In the genomic region with DNA sequence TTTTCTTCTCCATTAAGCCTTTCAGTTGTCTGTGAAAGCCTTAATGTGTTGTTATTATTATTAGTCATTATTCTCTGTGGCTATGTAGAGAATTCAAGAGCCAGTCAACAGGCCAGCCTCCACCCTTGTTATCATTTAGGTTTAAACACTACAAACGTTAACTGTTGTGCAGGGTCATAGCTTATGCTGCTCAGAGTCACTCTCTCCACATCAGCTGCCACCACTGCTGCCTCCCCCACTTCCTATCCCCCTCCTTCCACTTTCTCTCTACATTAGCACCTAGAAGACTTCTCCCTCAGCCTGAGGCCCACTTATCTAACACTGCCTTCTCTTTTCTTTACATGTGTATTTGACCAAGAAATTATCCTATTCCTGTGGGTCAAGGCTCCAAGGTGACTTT, we compare ENCODE assay signal across 28 mouse cellular contexts. TPM values are rescaled to one million over a fixed set of nuclear protein-coding genes. Genes with fewer than 3 reads are reported as not detected.
DNase-seq lines count a peak whose midpoint lies in the region; ATAC-seq and TF ChIP-seq lines count a peak whose summit lies in the region.
"Had no signal": no experiment of that assay in that cellular context is flagged by ENCODE, and none has a peak within 500 bp of the region (broad histone marks: within the 10 kb centered on the region; RNA-seq: fewer than 3 reads in every experiment).

No protein-coding gene starts in this region.

- H3K36me3 ChIP-seq in liver, embryonic 11.5 days (ENCODE audit: control insufficient read depth, insufficient read depth, low read length) = 0 out of 2 replicates have a peak, but pooled peaks cover 3% of the 10 kb centered on the region
- H3K36me3 ChIP-seq in liver, postnatal 0 days (replicated peaks; ENCODE audit: insufficient read depth, low read length) = no peaks in the 10 kb centered on the region
- H3K36me3 ChIP-seq in megakaryocyte, embryonic 14.5 days (replicated peaks; ENCODE audit: low read length) = peaks cover 3% of the 10 kb centered on the region
- no peaks in the 10 kb centered on the region; the same call in 1 of the 2 replicates for H3K36me3 ChIP-seq in liver, embryonic 14.5 days (replicated peaks; ENCODE audit: control insufficient read depth, insufficient read depth, low read depth)
- H3K36me3 ChIP-seq in midbrain, embryonic 16.5 days (ENCODE audit: control insufficient read depth, insufficient read depth, low read length) = no peaks in the 10 kb centered on the region
- H3K36me3 ChIP-seq: embryonic facial prominence, embryonic 13.5 days; embryonic facial prominence, embryonic 15.5 days; forebrain, embryonic 12.5 days; G1E had no signal

- TF ChIP-seq EP300 in liver, postnatal 0 days (IDR thresholded peaks at IDR 0.05; ENCODE audit: low read depth) = no peak
- TF ChIP-seq EP300 in liver, embryonic 14.5 days (IDR thresholded peaks at IDR 0.05; ENCODE audit: low read depth) = no peak

- no peaks in the 10 kb centered on the region for H3K27me3 ChIP-seq in liver, embryonic 11.5 days (replicated peaks; ENCODE audit: control insufficient read depth, insufficient read depth, low read length)
- H3K27me3 ChIP-seq in liver, postnatal 0 days (ENCODE audit: insufficient read depth, low read length) = no peaks in the 10 kb centered on the region
- peaks cover 18% of the 10 kb centered on the region for H3K27me3 ChIP-seq in megakaryocyte, embryonic 14.5 days (replicated peaks)
- no peaks in the 10 kb centered on the region for H3K27me3 ChIP-seq in liver, embryonic 14.5 days (ENCODE audit: control insufficient read depth, insufficient read depth, low read length)
- H3K27me3 ChIP-seq in midbrain, embryonic 16.5 days (ENCODE audit: control insufficient read depth, insufficient read depth, low read depth, low read length) = no peaks in the 10 kb centered on the region
- H3K27me3 ChIP-seq: CH12.LX; embryonic facial prominence, embryonic 13.5 days; embryonic facial prominence, embryonic 15.5 days; forebrain, embryonic 12.5 days had no signal

- H3K9ac ChIP-seq in liver, embryonic 11.5 days (ENCODE audit: low read depth, low read length) = no peak overlapping the region
- H3K9ac ChIP-seq in liver, postnatal 0 days (replicated peaks) = no peak overlapping the region
- H3K9ac ChIP-seq in liver, embryonic 14.5 days (replicated peaks) = no peak overlapping the region
- H3K9ac ChIP-seq in midbrain, embryonic 16.5 days (ENCODE audit: low read depth, low read length) = no peak overlapping the region
- H3K9ac ChIP-seq: embryonic facial prominence, embryonic 13.5 days; embryonic facial prominence, embryonic 15.5 days; forebrain, embryonic 12.5 days had no signal

- DNase-seq in liver, embryonic 11.5 days (ENCODE audit: low spot score) = no peak
- no peak for DNase-seq in liver, postnatal 0 days
- DNase-seq in liver, embryonic 14.5 days (ENCODE audit: low read depth in 3 of 3, low spot score in 3 of 3) = no peak
- no peak for DNase-seq in yolk sac, embryonic 10.5 days (ENCODE audit: low spot score)
- DNase-seq: adrenal gland, adult 2 months; adrenal gland, postnatal 10 days; adrenal gland, postnatal 25 days; B cell, adult 2 months; cerebellum, adult 11 months; cerebellum, adult 18-20 months; cerebellum, adult 8-10 months; cerebellum, adult 9-11 months; cerebellum, postnatal 14 days; cerebellum, postnatal 36 days; embryo, embryonic 11 days had no signal

- H3K9me3 ChIP-seq in liver, embryonic 11.5 days (ENCODE audit: control insufficient read depth, low read length) = no peaks in the 10 kb centered on the region
- no peaks in the 10 kb centered on the region for H3K9me3 ChIP-seq in liver, postnatal 0 days (ENCODE audit: low read length)
- H3K9me3 ChIP-seq in megakaryocyte, embryonic 14.5 days = no peaks in the 10 kb centered on the region
- H3K9me3 ChIP-seq in liver, embryonic 14.5 days (ENCODE audit: control insufficient read depth, low read length) = no peaks in the 10 kb centered on the region
- no peaks in the 10 kb centered on the region for H3K9me3 ChIP-seq in midbrain, embryonic 16.5 days (replicated peaks; ENCODE audit: control insufficient read depth, low read length, poor library complexity, severe bottlenecking)
- H3K9me3 ChIP-seq: embryonic facial prominence, embryonic 13.5 days; embryonic facial prominence, embryonic 15.5 days; forebrain, embryonic 10.5 days; forebrain, embryonic 12.5 days; G1E had no signal

- no peak overlapping the region for H3K27ac ChIP-seq in liver, embryonic 11.5 days (ENCODE audit: low read depth, low read length)
- no peak overlapping the region for H3K27ac ChIP-seq in liver, postnatal 0 days (ENCODE audit: low read depth)
- H3K27ac ChIP-seq in liver, embryonic 14.5 days = no peak overlapping the region
- no peak overlapping the region for H3K27ac ChIP-seq in midbrain, embryonic 16.5 days (ENCODE audit: low read length)
- H3K27ac ChIP-seq: embryonic facial prominence, embryonic 13.5 days; embryonic facial prominence, embryonic 15.5 days; forebrain, embryonic 10.5 days; forebrain, embryonic 12.5 days had no signal

- WGBS in liver, embryonic 11.5 days = 18% methylated on average over 1 of the region's 1 CpGs
- 3% methylated on average over 1 of the region's 1 CpGs for WGBS in liver, postnatal 0 days (ENCODE audit: insufficient replicate concordance)
- WGBS in liver, embryonic 14.5 days (ENCODE audit: insufficient replicate concordance) = 0% methylated on average over 1 of the region's 1 CpGs
- 25% methylated on average over 1 of the region's 1 CpGs for WGBS in midbrain, embryonic 16.5 days

- no peak overlapping the region for H3K4me2 ChIP-seq in liver, embryonic 11.5 days
- no peak overlapping the region for H3K4me2 ChIP-seq in liver, postnatal 0 days (ENCODE audit: low read depth, low read length)
- no peak overlapping the region for H3K4me2 ChIP-seq in liver, embryonic 14.5 days (ENCODE audit: low read depth)
- no peak overlapping the region for H3K4me2 ChIP-seq in midbrain, embryonic 16.5 days (ENCODE audit: low read length)
- H3K4me2 ChIP-seq: embryonic facial prominence, embryonic 13.5 days; embryonic facial prominence, embryonic 15.5 days; forebrain, embryonic 12.5 days had no signal

- H3K4me1 ChIP-seq in liver, embryonic 11.5 days (replicated peaks; ENCODE audit: control insufficient read depth, insufficient read depth, low read length) = no peaks in the 10 kb centered on the region; the same call in none of the 2 replicates
- no peaks in the 10 kb centered on the region for H3K4me1 ChIP-seq in liver, postnatal 0 days (ENCODE audit: insufficient read depth)
- H3K4me1 ChIP-seq in megakaryocyte, embryonic 14.5 days = peaks cover 49% of the 10 kb centered on the region
- H3K4me1 ChIP-seq in liver, embryonic 14.5 days (replicated peaks; ENCODE audit: control insufficient read depth in 2 of 2, insufficient read depth in 2 of 2, low read length in 1 of 2) = peaks cover 0 to 6% of the 10 kb centered on the region in 2 experiments; a peak in 2 of 4 replicates
- H3K4me1 ChIP-seq in midbrain, embryonic 16.5 days (ENCODE audit: control insufficient read depth, insufficient read depth, low read length) = no peaks in the 10 kb centered on the region
- H3K4me1 ChIP-seq: embryonic facial prominence, embryonic 13.5 days; embryonic facial prominence, embryonic 15.5 days; forebrain, embryonic 10.5 days had no signal

- TF ChIP-seq CTCF in liver, postnatal 0 days (IDR thresholded peaks at IDR 0.05; ENCODE audit: low read depth) = no peak
- no peak for TF ChIP-seq CTCF in liver, embryonic 14.5 days (IDR thresholded peaks at IDR 0.05; ENCODE audit: low read depth)

- H3K4me3 ChIP-seq in liver, embryonic 11.5 days (ENCODE audit: low read depth, low read length) = no peak overlapping the region
- H3K4me3 ChIP-seq in liver, postnatal 0 days (ENCODE audit: low read depth, low read length) = no peak overlapping the region
- H3K4me3 ChIP-seq in megakaryocyte, embryonic 14.5 days (replicated peaks) = peak overlapping the region; percentile 47
- H3K4me3 ChIP-seq in liver, embryonic 14.5 days (ENCODE audit: insufficient read depth in 1 of 2, low read depth in 2 of 2, low read length in 2 of 2) = no peak overlapping the region
- H3K4me3 ChIP-seq in midbrain, embryonic 16.5 days (ENCODE audit: low read depth, low read length) = no peak overlapping the region
- H3K4me3 ChIP-seq: embryonic facial prominence, embryonic 13.5 days; embryonic facial prominence, embryonic 15.5 days; erythroblast, embryonic 14.5 days; forebrain, embryonic 10.5 days; forebrain, embryonic 12.5 days had no signal

- ATAC-seq in liver, embryonic 11.5 days (replicated peaks; ENCODE audit: low FRiP score) = peak; percentile 36
- no peak for ATAC-seq in liver, postnatal 0 days
- no peak for ATAC-seq in megakaryocyte, adult 5-6 weeks (ENCODE audit: poor library complexity, severe bottlenecking)
- ATAC-seq in liver, embryonic 14.5 days (ENCODE audit: insufficient read depth) = 0 out of 2 replicates have a peak, but pooled peaks have one; percentile 18
- peak; percentile 44 for ATAC-seq in megakaryocyte-erythroid progenitor cell, adult 5-6 weeks (replicated peaks; ENCODE audit: low FRiP score, low TSS enrichment, poor library complexity, severe bottlenecking)
- no peak for ATAC-seq in midbrain, embryonic 16.5 days
- ATAC-seq: CD4-positive, CD25-positive, alpha-beta regulatory T cell, adult 4 months; forebrain, embryonic 14.5 days had no signal

RNA-seq across cellular contexts. Expression of gene Lime1, which starts 21.6 kb away (rescaled TPM):
- polyA plus RNA-seq in liver, embryonic 11.5 days (2014; fragmentation: Nextera tagmentation; extraction: Ambion mirVana) = 17.0 and 20.2 TPM in 2 replicates
- 3.7 and 4.0 TPM in 2 replicates for polyA plus RNA-seq in liver, postnatal 0 days (2015; fragmentation: Nextera tagmentation; extraction: Ambion mirVana)
- 20.5 and 108 TPM in 2 replicates for polyA plus RNA-seq in megakaryocyte, embryonic 14.5 days (2012; ENCODE audit: insufficient read depth, low replicate concordance)
- total RNA-seq in megakaryocyte, adult 5-6 weeks (2015) = 21.5 and 25.4 TPM in 2 replicates
- 20.4 and 28.9 TPM in 2 replicates for total RNA-seq in megakaryocyte, adult 5-6 weeks (2017)
- polyA plus RNA-seq in liver, embryonic 14.5 days (2012; rRNA removed) = 10.9 and 12.3 TPM in 2 replicates
- polyA plus RNA-seq in liver, embryonic 14.5 days (2014; fragmentation: Nextera tagmentation; extraction: Ambion mirVana) = 4.0 and 4.7 TPM in 2 replicates
- total RNA-seq in megakaryocyte-erythroid progenitor cell, adult 5-6 weeks (2014; fragmentation: Nextera tagmentation) = 31.0 and 50.4 TPM in 2 replicates
- total RNA-seq in megakaryocyte-erythroid progenitor cell, adult 5-6 weeks (2017) = 19.8 and 26.8 TPM in 2 replicates
- polyA plus RNA-seq in midbrain, embryonic 16.5 days (2015; fragmentation: Nextera tagmentation; extraction: Ambion mirVana) = 61.4 and 65.9 TPM in 2 replicates

RNA-seq across cellular contexts. Expression of gene Arfrp1, which starts 36.3 kb away (rescaled TPM):
- 48.7 and 48.9 TPM in 2 replicates for polyA plus RNA-seq in liver, embryonic 11.5 days (2014; fragmentation: Nextera tagmentation; extraction: Ambion mirVana)
- 17.9 and 19.4 TPM in 2 replicates for polyA plus RNA-seq in liver, postnatal 0 days (2015; fragmentation: Nextera tagmentation; extraction: Ambion mirVana)
- polyA plus RNA-seq in megakaryocyte, embryonic 14.5 days (2012; ENCODE audit: insufficient read depth, low replicate concordance) = 5.0 and 9.7 TPM in 2 replicates
- total RNA-seq in megakaryocyte, adult 5-6 weeks (2015) = 22.8 and 29.9 TPM in 2 replicates
- total RNA-seq in megakaryocyte, adult 5-6 weeks (2017) = 37.2 and 43.3 TPM in 2 replicates
- polyA plus RNA-seq in liver, embryonic 14.5 days (2012; rRNA removed) = 13.3 and 21.1 TPM in 2 replicates
- polyA plus RNA-seq in liver, embryonic 14.5 days (2014; fragmentation: Nextera tagmentation; extraction: Ambion mirVana) = 14.8 and 16.9 TPM in 2 replicates
- total RNA-seq in megakaryocyte-erythroid progenitor cell, adult 5-6 weeks (2014; fragmentation: Nextera tagmentation) = 53.3 and 66.5 TPM in 2 replicates
- 52.8 and 72.9 TPM in 2 replicates for total RNA-seq in megakaryocyte-erythroid progenitor cell, adult 5-6 weeks (2017)
- polyA plus RNA-seq in midbrain, embryonic 16.5 days (2015; fragmentation: Nextera tagmentation; extraction: Ambion mirVana) = 84.7 and 93.0 TPM in 2 replicates

RNA-seq across cellular contexts. Expression of gene Zgpat, which starts 36.8 kb away (rescaled TPM):
- polyA plus RNA-seq in liver, embryonic 11.5 days (2014; fragmentation: Nextera tagmentation; extraction: Ambion mirVana) = 29.5 and 35.1 TPM in 2 replicates
- polyA plus RNA-seq in liver, postnatal 0 days (2015; fragmentation: Nextera tagmentation; extraction: Ambion mirVana) = 7.7 and 9.4 TPM in 2 replicates
- 3.5 and 17.6 TPM in 2 replicates for polyA plus RNA-seq in megakaryocyte, embryonic 14.5 days (2012; ENCODE audit: insufficient read depth, low replicate concordance)
- total RNA-seq in megakaryocyte, adult 5-6 weeks (2015) = 4.9 and 7.9 TPM in 2 replicates
- total RNA-seq in megakaryocyte, adult 5-6 weeks (2017) = 28.0 and 29.5 TPM in 2 replicates
- polyA plus RNA-seq in liver, embryonic 14.5 days (2012; rRNA removed) = 7.7 and 8.8 TPM in 2 replicates
- 8.4 and 10.5 TPM in 2 replicates for polyA plus RNA-seq in liver, embryonic 14.5 days (2014; fragmentation: Nextera tagmentation; extraction: Ambion mirVana)
- total RNA-seq in megakaryocyte-erythroid progenitor cell, adult 5-6 weeks (2014; fragmentation: Nextera tagmentation) = 20.3 and 25.2 TPM in 2 replicates
- total RNA-seq in megakaryocyte-erythroid progenitor cell, adult 5-6 weeks (2017) = 26.2 and 45.0 TPM in 2 replicates
- polyA plus RNA-seq in midbrain, embryonic 16.5 days (2015; fragmentation: Nextera tagmentation; extraction: Ambion mirVana) = 88.7 and 94.5 TPM in 2 replicates

RNA-seq across cellular contexts. Expression of gene Zbtb46, which starts 57.7 kb away (rescaled TPM):
- polyA plus RNA-seq in liver, embryonic 11.5 days (2014; fragmentation: Nextera tagmentation; extraction: Ambion mirVana) = 25.2 and 26.9 TPM in 2 replicates
- 3.0 and 3.5 TPM in 2 replicates for polyA plus RNA-seq in liver, postnatal 0 days (2015; fragmentation: Nextera tagmentation; extraction: Ambion mirVana)
- 0.16 TPM in 1 of 2 replicates, not detected in the other for polyA plus RNA-seq in megakaryocyte, embryonic 14.5 days (2012; ENCODE audit: insufficient read depth, low replicate concordance)
- 1.4 and 2.5 TPM in 2 replicates for total RNA-seq in megakaryocyte, adult 5-6 weeks (2015)
- total RNA-seq in megakaryocyte, adult 5-6 weeks (2017) = 2.3 and 3.9 TPM in 2 replicates
- 4.4 and 5.3 TPM in 2 replicates for polyA plus RNA-seq in liver, embryonic 14.5 days (2012; rRNA removed)
- polyA plus RNA-seq in liver, embryonic 14.5 days (2014; fragmentation: Nextera tagmentation; extraction: Ambion mirVana) = 6.5 and 6.8 TPM in 2 replicates
- 22.8 and 38.7 TPM in 2 replicates for total RNA-seq in megakaryocyte-erythroid progenitor cell, adult 5-6 weeks (2014; fragmentation: Nextera tagmentation)
- total RNA-seq in megakaryocyte-erythroid progenitor cell, adult 5-6 weeks (2017) = 22.3 and 33.5 TPM in 2 replicates
- polyA plus RNA-seq in midbrain, embryonic 16.5 days (2015; fragmentation: Nextera tagmentation; extraction: Ambion mirVana) = 21.6 and 26.2 TPM in 2 replicates
- polyA plus RNA-seq: G1E had no signal

Comparison
In these comparisons a context has a peak if more than half of its experiments do, and no peak if none do; other contexts are left out.
1. ATAC-seq: peak in liver, embryonic 11.5 days (single experiment), liver, embryonic 14.5 days (single experiment) and megakaryocyte-erythroid progenitor cell, adult 5-6 weeks (single experiment); none in liver, postnatal 0 days (single experiment), megakaryocyte, adult 5-6 weeks (single experiment) and midbrain, embryonic 16.5 days (single experiment).